Mouse (Mus musculus) kidney, embryonic 14.5 days (tissue): ENCODE measurements at regions not wholly inside any gene's neighbourhood (a gene's known extent, or its start where the extent isn't known, plus 50 kb on each side); places are given as distances from the start of the nearest gene placed in this dataset.

Source experiments
- ATAC-seq: fragments of 200-750 bp; cut with Nextera tagmentation; 2 replicates; pipeline ENCODE4 v1.8.0; 2017; ENCODE audit warnings: moderate number of reproducible peaks, mild to moderate bottlenecking, moderate TSS enrichment, moderate library complexity; ENCODE audit not compliant: low FRiP score, low TSS enrichment
- H3K27ac ChIP-seq: fragments of 300-500 bp; sonication (generic); 2 replicates; pipeline ENCODE4 v1.5.1; 2014; ENCODE audit warnings: low read depth, mild to moderate bottlenecking, low read length, moderate library complexity, mixed read lengths
- H3K27me3 ChIP-seq: fragments of 300-500 bp; sonication (generic); 2 replicates; pipeline ENCODE4 v1.6.1; 2014; ENCODE audit warnings: mild to moderate bottlenecking, low read length; ENCODE audit not compliant: control insufficient read depth, insufficient read depth
- H3K36me3 ChIP-seq: fragments of 300-500 bp; sonication (generic); 2 replicates; pipeline ENCODE4 v1.6.1; 2014; ENCODE audit warnings: low read length, mixed read lengths; ENCODE audit not compliant: control insufficient read depth, insufficient read depth
- H3K4me1 ChIP-seq: fragments of 300-500 bp; sonication (generic); 2 replicates; pipeline ENCODE4 v1.6.1; 2014; ENCODE audit warnings: low read length, mixed read lengths; ENCODE audit not compliant: control insufficient read depth, insufficient read depth
- H3K4me2 ChIP-seq: fragments of 300-500 bp; sonication (generic); replicated peaks from 2 replicates; pipeline ENCODE4 v1.6.1; 2014; ENCODE audit warnings: low read depth, mild to moderate bottlenecking, low read length
- H3K4me3 ChIP-seq: fragments of 300-500 bp; sonication (generic); 2 replicates; pipeline ENCODE4 v1.5.1; 2014; ENCODE audit warnings: mild to moderate bottlenecking, low read length
- H3K9ac ChIP-seq: fragments of 300-500 bp; sonication (generic); 2 replicates; pipeline ENCODE4 v1.6.1; 2014; ENCODE audit warnings: low read depth, mild to moderate bottlenecking, low read length, moderate library complexity
- H3K9me3 ChIP-seq: fragments of 300-500 bp; sonication (generic); 2 replicates; pipeline ENCODE4 v1.6.1; 2016; ENCODE audit warnings: low read length; ENCODE audit not compliant: control insufficient read depth
- WGBS: fragments of 180-500 bp; shearing (Covaris S2); extraction: QIAGEN DNeasy Blood & Tissue Kit; methylation state at CpG from one replicate; pipeline ENCODE4 v1.1.7; 2014; 5-methylcytosine and 5-hydroxymethylcytosine counted together

GRCm38 (mm10) chr10:25620939-25621746 lies 85.1 kb upstream of the Smlr1 start:
- peak; percentile 62; the same call in 1 of the 2 replicates for ATAC-seq
- Histone ChIP-seq H3K36me3 (no peaks in the 10 kb centered on the region), H3K4me2 (no peak overlapping the region), H3K4me3 (no peak overlapping the region), H3K27ac (no peak overlapping the region), H3K4me1 (no peaks in the 10 kb centered on the region), H3K27me3 (no peaks in the 10 kb centered on the region), H3K9ac (no peak overlapping the region), H3K9me3 (no peaks in the 10 kb centered on the region)
- WGBS: 51% methylated on average over 10 of the region's 10 CpGs

GRCm38 (mm10) chr10:25619702-25620101 lies 83.6 kb upstream of the Smlr1 start:
- no peak for ATAC-seq
- WGBS: 89% methylated on average over 2 of the region's 2 CpGs

GRCm38 (mm10) chr10:25601471-25601870 lies 65.4 kb upstream of the Smlr1 start:
- no peaks in the 10 kb centered on the region for H3K27me3 ChIP-seq
- H3K9ac ChIP-seq: no peak overlapping the region
- no peaks in the 10 kb centered on the region for H3K36me3 ChIP-seq
- H3K4me2 ChIP-seq: no peak overlapping the region
- ATAC-seq: no peak
- no peaks in the 10 kb centered on the region for H3K4me1 ChIP-seq
- no peak overlapping the region for H3K27ac ChIP-seq
- H3K9me3 ChIP-seq: no peaks in the 10 kb centered on the region
- 97% methylated on average over 2 of the region's 2 CpGs for WGBS
- H3K4me3 ChIP-seq: no peak overlapping the region

More at GRCm38 (mm10) chr10:25619702-25620101, 83.6 kb upstream of the Smlr1 start:
- H3K4me2 ChIP-seq: no peak overlapping the region
- H3K4me1 ChIP-seq: no peaks in the 10 kb centered on the region
- no peak overlapping the region for H3K9ac ChIP-seq
- no peaks in the 10 kb centered on the region for H3K9me3 ChIP-seq
- H3K27me3 ChIP-seq: no peaks in the 10 kb centered on the region
- no peak overlapping the region for H3K4me3 ChIP-seq
- no peak overlapping the region for H3K27ac ChIP-seq
- no peaks in the 10 kb centered on the region for H3K36me3 ChIP-seq

- no peak overlapping the region for H3K27ac ChIP-seq
- no peak overlapping the region for H3K9ac ChIP-seq
- H3K9me3 ChIP-seq: no peaks in the 10 kb centered on the region
- WGBS: 77% methylated on average over 2 of the region's 2 CpGs
- H3K4me1 ChIP-seq: no peaks in the 10 kb centered on the region
- H3K27me3 ChIP-seq: no peaks in the 10 kb centered on the region
- no peak overlapping the region for H3K4me2 ChIP-seq
- no peaks in the 10 kb centered on the region for H3K36me3 ChIP-seq
- no peak overlapping the region for H3K4me3 ChIP-seq
- 0 out of 2 replicates have a peak, but pooled peaks have one; percentile 19 for ATAC-seq
Observed at GRCm38 (mm10) chr10:25589316-25589645, 53.2 kb upstream of the Smlr1 start.

GRCm38 (mm10) chr10:25588611-25589315 lies 52.7 kb upstream of the Smlr1 start:
- peak; percentile 78; the same call in 1 of the 2 replicates for ATAC-seq
- no peak overlapping the region for H3K4me3 ChIP-seq
- H3K27ac ChIP-seq: no peak overlapping the region

More at GRCm38 (mm10) chr10:25588611-25589315, 52.7 kb upstream of the Smlr1 start:
- 35% methylated on average over 12 of the region's 12 CpGs for WGBS
- no peaks in the 10 kb centered on the region for H3K9me3 ChIP-seq
- H3K36me3 ChIP-seq: no peaks in the 10 kb centered on the region
- no peak overlapping the region for H3K9ac ChIP-seq
- no peak overlapping the region for H3K4me2 ChIP-seq
- no peaks in the 10 kb centered on the region for H3K4me1 ChIP-seq
- no peaks in the 10 kb centered on the region for H3K27me3 ChIP-seq
